Mouse (Mus musculus) adrenal gland, adult 18-20 months (tissue): ENCODE measurements around the gene Ccdc189. TPM values are rescaled to one million over a fixed set of nuclear protein-coding genes. Genes with fewer than 3 reads are reported as not detected.

ENCODE experiments used
- DNase-seq, 2 experiments: peaks; one replicate each; pipeline ENCODE4 v3.0.0; 2021 to 2022; ENCODE audit warnings: low spot score in 2 of 2
- total RNA-seq, 2 experiments: library from RNA; stranded (reverse); gene quantifications; 1 replicate in 1 of 2; 2 replicates in 1 of 2; pipeline ENCODE4 v1.2.3; 2021

Gene Ccdc189
- total RNA-seq, 2 experiments from 2014 or later, result 8.4 to 8.5 TPM

GRCm38 (mm10) chr7:127592575-127592974 lies 4.2 kb upstream of the Ccdc189 start:
- DNase-seq, result no peak

- DNase-seq, result no peak
Observed at GRCm38 (mm10) chr7:127591108-127591507, 2.7 kb upstream of the Ccdc189 start.

DNA sequence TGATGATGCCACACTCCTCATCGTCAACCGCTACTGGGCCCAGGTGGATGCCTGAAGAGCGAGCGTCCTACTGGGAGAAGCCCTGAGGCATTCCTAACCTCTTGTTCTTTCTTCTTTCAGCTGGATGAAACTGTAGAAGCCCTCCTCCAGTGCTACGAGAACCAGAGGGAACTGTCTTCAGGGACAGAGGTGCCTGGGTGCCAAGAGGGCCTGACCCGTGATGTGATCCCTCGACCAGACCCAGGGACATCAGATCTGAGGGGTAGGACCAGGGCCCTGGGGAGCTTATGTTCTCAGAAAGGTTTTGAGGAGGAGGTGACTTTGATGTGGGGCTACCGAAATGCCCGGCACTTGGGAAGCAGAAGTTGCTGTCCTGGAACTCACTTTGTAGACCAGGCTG lies 1.2 kb upstream of the Ccdc189 start:
- DNase-seq, result no peak

DNA sequence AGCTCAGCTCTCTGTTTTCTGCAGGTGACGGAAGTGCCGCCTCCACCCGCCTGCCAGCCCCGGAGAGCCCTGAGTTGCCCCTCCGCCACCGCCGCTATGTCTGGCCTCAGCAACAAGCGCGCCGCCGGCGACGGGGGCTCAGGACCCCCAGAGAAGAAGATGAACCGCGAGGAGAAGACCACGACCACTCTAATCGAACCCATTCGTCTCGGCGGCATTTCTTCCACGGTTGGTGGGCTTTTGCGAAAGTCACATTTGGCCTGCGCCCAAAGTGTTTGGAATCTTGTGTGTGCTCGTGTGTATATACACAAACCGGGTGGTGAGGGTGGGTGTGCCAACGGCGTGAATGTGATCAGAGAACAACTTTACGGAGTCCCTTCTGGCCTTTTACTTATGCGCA lies 506 bp upstream of the Ccdc189 start:
- no peak for DNase-seq

DNA sequence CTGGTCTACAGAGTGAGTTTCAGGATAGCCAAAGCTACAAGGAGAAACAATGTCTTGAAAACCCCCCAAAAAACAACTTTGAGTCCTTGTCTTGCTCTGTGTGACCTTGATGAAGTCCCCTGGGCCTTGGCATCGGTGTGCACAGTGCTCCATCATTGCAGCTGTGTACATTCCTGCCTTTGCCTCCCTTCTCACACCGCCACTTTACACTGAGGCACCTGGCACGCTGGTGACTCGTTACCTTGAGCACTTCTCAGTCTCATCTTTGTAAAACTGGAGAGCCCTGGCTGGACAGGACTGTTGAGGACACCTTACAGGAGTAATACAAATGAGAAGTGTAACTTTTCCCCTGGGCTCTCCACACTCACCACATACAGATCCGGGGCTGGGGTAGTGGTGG lies 1.2 kb downstream of the Ccdc189 start:
- DNase-seq, result no peak

GRCm38 (mm10) chr7:127586149-127586548 lies 2.2 kb downstream of the Ccdc189 start:
- no peak for DNase-seq

DNA sequence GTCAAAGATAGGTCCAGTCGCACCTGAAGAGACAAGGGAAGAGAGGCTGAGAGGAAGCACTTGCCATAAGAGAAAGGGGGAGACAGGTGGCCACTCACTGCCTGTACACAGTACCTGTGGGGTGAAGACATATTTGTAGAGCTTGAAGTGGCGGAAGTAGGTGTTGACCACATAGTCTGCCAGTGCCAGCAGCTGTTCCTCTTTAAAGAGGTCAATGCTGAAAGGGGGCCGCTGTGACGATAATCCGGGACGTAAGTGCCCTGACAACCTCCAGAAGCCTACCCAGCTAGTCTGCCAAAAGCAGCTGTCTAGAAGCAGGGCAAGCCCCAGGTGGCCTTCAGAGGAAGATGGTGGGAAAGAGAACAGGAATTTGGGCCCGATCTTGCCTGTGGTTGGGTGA lies 3.4 kb downstream of the Ccdc189 start:
- DNase-seq, result no peak

DNA sequence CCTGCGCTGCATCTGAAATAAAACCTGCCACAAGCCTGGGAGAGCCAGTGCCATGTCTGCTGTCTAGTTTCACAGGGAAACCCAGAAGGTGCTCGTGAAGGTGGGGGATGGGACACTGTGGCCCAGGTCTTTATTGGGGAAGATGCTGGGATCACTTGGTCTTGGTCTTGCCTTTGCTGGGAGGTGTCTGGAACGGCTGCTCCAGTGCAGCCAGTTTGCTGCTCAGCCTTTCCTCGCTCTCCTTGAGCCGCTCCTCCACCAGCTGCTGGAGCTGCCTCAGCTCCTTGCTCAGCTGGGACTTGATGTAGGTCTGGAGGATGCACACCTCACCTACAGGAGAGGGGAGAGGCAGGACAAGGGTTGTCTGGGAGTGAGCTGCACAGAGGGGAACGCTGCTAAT lies 5.1 kb downstream of the Ccdc189 start:
- no peak for DNase-seq

DNA sequence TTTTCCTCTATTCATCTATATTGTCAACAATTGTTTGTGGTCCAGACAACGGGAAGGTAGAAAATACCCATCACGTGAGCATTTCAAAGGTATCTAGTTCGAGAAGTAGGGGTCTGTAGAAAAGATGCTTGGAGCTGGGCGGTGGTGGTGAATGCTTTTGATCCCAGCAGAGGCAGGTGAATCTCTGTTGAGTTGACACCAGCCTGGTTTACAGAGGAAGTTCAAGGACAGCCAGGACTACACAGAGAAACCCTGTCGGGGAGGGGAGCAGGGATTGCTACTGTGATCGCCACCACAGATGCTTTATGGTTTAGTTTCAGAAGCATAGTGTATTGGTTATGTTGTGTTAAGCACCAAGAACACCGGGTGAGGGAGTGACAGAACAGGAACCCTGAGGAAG lies 14.3 kb downstream of the Ccdc189 start:
- no peak for DNase-seq

- no peak for DNase-seq
Observed at GRCm38 (mm10) chr7:127573503-127574008, 14.8 kb downstream of the Ccdc189 start.

DNA sequence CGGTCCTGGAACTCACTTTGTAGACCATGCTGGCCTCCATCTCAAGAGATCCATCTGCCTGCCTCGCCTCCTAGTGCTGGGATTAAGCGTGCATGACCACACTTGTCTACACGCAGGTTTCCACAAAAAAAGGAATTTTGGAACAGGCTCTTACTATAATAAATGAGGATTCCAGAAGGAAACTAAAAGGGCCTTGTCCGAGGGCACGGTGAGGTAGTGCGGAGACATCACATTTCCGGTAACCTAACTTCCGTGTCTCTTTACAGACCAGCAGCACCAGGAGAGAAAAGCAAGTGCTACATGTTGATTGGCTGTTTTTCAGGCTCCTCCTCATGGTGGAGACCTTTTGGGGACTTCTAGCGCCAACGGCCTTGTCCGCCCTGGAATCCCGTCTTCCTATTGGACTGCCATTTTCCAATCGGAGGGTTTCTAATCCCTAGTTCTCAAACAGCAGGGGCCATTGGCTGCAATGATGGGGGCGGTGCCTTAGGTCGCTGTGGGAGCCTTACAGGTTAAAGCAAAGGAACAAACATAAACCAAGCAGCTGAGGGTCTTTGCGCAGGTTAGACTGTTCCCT lies 15.4 kb downstream of the Ccdc189 start, which contains the start of gene Phkg2:
Gene Phkg2 (plus strand): TSS at position 446 of the 577 bp plus-strand sequence.
- DNase-seq, result peak; percentile 71 to 77

DNA sequence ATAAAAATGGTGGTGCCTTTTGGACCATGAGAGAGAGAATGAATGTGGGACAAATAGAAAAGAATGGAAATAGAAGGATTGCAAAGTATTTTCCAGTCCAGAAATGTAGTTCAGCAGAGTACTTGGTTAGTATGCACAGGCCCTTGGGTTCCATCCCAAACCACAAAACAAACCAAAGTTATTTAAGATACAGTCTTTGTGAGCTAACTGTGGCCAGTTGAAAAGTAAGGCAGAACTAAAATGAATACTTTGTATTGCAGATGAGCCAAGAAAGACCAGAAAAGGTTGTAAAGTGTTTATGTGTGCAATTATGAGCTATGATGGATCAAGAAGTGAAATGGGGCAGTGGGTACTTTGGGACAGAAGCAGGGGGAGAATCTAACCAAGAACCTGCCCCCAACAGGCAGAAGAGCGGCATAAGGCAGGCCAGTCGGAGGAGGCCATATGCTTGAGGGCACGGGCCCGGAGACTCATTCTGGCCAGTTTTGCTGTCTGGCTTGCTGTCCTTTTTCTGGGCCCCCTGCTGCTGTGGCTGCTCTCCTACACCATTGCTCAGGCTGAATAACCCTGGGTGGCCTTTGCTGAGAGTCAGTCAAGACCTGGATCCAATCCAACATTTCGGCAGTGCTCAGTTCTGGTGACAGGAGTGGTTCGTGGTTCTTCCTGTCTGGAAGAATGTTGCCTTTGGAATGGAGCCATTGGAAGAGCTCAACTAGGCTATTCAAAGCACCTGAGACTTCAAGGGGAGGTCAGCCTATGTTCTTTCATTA lies 23.8 kb downstream of the Ccdc189 start:
- DNase-seq, result no peak

DNA sequence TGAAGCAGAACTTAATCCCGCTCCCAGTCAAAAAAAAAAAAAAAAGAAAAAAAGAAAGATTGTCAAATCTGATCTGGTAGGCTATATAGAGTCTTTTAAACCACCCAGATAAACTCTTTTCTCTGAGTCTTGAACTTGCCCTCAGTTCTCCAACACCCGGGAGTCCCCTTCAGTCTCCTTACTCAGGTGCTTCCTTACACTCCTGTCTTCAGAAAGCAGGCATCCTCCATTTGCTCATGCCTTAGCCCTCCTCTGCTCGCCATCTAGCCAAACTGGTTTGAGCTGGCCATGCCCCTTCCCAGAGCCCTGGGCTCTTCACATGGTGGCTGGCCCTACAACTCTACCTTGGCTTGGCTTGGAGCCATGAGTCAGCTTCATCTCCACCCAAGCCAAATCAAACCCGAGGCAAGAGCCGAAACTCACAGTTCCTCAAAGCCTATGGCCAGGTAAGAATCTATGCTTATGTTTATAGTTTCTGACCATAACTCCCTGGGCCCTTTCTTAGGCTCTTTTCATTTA lies 27.0 kb downstream of the Ccdc189 start, which contains the start of gene Tmem265:
Gene Tmem265 (plus strand): TSS at position 51 of the 519 bp plus-strand sequence.
- no peak for DNase-seq

GRCm38 (mm10) chr7:127560580-127560979 lies 27.8 kb downstream of the Ccdc189 start:
- DNase-seq, result no peak

DNA sequence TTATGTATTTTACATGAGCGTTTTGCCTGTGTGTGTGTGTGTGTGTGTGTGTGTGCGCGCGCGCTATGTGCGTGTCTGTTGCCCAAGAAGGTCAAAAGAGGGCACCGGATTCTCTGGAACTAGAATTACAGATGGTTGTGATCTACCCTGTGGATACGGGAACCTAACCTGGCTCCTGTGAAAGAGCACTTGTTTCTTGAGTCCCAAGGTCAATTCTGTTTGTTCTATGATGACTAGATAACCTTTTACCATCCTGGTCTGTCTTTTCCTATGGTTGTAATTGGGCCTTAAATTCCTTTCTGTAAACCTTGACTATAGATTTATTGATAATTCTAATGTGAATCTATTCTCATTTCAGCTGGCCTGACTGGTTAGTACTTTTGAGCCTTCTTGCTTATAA lies 36.8 kb downstream of the Ccdc189 start:
- no peak for DNase-seq

DNA sequence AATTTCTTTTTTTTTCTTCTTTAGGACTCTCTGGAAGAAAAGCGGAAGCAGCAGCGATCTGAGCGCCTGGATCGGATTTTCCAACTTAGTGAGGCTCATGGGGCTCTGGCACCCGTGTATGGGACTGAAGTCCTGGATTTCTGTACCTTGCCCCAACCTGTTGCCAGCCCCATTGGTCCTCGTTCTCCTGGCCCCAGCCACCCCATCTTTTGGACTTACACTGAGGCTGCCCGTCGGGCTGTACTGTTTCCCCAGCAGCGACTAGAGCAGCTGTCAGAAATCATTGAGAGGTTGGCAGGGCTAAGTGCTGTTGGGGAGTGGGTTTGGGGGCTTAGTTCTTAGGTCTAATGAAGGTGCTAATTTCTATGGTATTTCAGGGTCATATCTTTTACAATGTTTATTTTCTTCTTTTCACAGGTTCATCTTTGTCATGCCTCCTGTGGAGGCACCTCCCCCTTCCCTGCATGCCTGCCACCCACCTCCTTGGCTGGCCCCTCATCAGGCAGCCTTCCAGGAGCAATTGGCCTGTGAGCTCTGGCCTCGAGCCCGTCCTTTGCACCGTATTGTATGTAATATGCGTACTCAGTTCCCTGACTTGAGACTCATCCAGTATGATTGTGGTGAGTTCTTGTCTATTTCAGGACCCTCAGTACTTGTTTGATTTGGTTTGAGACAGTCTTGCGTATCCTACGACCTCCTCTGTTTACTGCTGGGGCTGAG lies 39.1 kb downstream of the Ccdc189 start:
- DNase-seq, result no peak

DNA sequence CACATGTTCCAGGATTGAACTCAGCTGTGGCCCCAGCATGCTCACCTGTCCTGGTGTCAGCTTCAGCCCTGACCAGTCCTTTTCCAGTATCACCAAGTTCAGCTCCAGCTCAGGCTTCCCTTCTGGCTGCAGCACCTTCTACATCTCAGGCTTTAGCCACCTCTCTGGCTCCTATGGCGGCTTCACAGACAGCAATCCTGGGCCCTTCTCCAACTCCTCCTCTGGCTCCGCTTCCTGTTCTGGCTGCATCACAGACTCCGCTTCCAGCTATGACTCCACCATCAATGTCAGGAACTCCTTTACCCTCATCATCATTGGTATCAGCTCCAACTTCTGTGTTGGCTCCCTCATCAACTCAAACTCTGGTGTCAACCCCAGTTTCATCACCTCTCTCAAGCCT lies 46.7 kb downstream of the Ccdc189 start:
- no peak for DNase-seq
